Mouse (Mus musculus): Measurements from ENCODE around the gene Pawr. TPM values are rescaled to one million over a fixed set of nuclear protein-coding genes. Genes with fewer than 3 reads are reported as not detected.

Gene Pawr
- total and polyA plus RNA-seq, 2 experiments from 2014 or later, result 2.3 to 5.1 TPM

GRCm38 (mm10) chr10:108385480-108385955 is 53.6 kb downstream of the Pawr start:
- H3K36me3 ChIP-seq (ENCODE audit: insufficient read depth, low read length), result no peaks in the 10 kb centered on the region
- H3K27ac ChIP-seq (ENCODE audit: low read depth, low read length), result no peak overlapping the region
- no peaks in the 10 kb centered on the region for H3K4me1 ChIP-seq (ENCODE audit: insufficient read depth, low read length)
- no peak overlapping the region for H3K4me3 ChIP-seq (ENCODE audit: low read depth, low read length)
- ATAC-seq (ENCODE audit: low FRiP score) (no peak), DNase-seq (ENCODE audit: low spot score) (peak; percentile 5)
- no peak for TF ChIP-seq CTCF (IDR thresholded peaks at IDR 0.05)
- no peak overlapping the region for H3K4me2 ChIP-seq (ENCODE audit: low read depth, low read length, poor library complexity, severe bottlenecking)
- 44% methylated on average over 5 of the region's 5 CpGs for WGBS
- no peaks in the 10 kb centered on the region for H3K27me3 ChIP-seq (ENCODE audit: insufficient read depth, low read length)
- no peaks in the 10 kb centered on the region for H3K9me3 ChIP-seq (ENCODE audit: low read length)
- H3K9ac ChIP-seq (replicated peaks; ENCODE audit: low read length, poor library complexity, severe bottlenecking), result no peak overlapping the region

- Histone ChIP-seq H3K4me2 (ENCODE audit: low read depth, low read length, poor library complexity, severe bottlenecking) (no peak overlapping the region), H3K36me3 (ENCODE audit: insufficient read depth, low read length) (no peaks in the 10 kb centered on the region), H3K4me3 (ENCODE audit: low read depth, low read length) (no peak overlapping the region), H3K27me3 (ENCODE audit: insufficient read depth, low read length) (no peaks in the 10 kb centered on the region), H3K9me3 (ENCODE audit: low read length) (no peaks in the 10 kb centered on the region), H3K9ac (replicated peaks; ENCODE audit: low read length, poor library complexity, severe bottlenecking) (no peak overlapping the region), H3K27ac (ENCODE audit: low read depth, low read length) (no peak overlapping the region), H3K4me1 (ENCODE audit: insufficient read depth, low read length) (no peaks in the 10 kb centered on the region)
- no peak for TF ChIP-seq CTCF (IDR thresholded peaks at IDR 0.05)
- DNase-seq (ENCODE audit: low spot score), result no peak
- 76% methylated on average over 8 of the region's 8 CpGs for WGBS
- ATAC-seq (ENCODE audit: low FRiP score), result no peak
Measured at GRCm38 (mm10) chr10:108388410-108388915, 56.5 kb downstream of the Pawr start.

GRCm38 (mm10) chr10:108389178-108389926 is 57.4 kb downstream of the Pawr start:
- Histone ChIP-seq H3K4me3 (ENCODE audit: low read depth, low read length) (no peak overlapping the region), H3K9ac (replicated peaks; ENCODE audit: low read length, poor library complexity, severe bottlenecking) (no peak overlapping the region), H3K27me3 (ENCODE audit: insufficient read depth, low read length) (no peaks in the 10 kb centered on the region), H3K36me3 (ENCODE audit: insufficient read depth, low read length) (no peaks in the 10 kb centered on the region), H3K9me3 (ENCODE audit: low read length) (no peaks in the 10 kb centered on the region), H3K4me2 (ENCODE audit: low read depth, low read length, poor library complexity, severe bottlenecking) (no peak overlapping the region), H3K4me1 (ENCODE audit: insufficient read depth, low read length) (no peaks in the 10 kb centered on the region), H3K27ac (ENCODE audit: low read depth, low read length) (no peak overlapping the region)
- ATAC-seq (ENCODE audit: low FRiP score), result no peak
- 31% methylated on average over 5 of the region's 5 CpGs for WGBS
- DNase-seq (ENCODE audit: low spot score), result no peak
- TF ChIP-seq CTCF (IDR thresholded peaks at IDR 0.05), result no peak

GRCm38 (mm10) chr10:108389927-108390287 is 58.0 kb downstream of the Pawr start:
- Histone ChIP-seq H3K4me1 (ENCODE audit: insufficient read depth, low read length) (no peaks in the 10 kb centered on the region), H3K4me2 (ENCODE audit: low read depth, low read length, poor library complexity, severe bottlenecking) (no peak overlapping the region), H3K9me3 (ENCODE audit: low read length) (no peaks in the 10 kb centered on the region), H3K27ac (ENCODE audit: low read depth, low read length) (no peak overlapping the region), H3K36me3 (ENCODE audit: insufficient read depth, low read length) (no peaks in the 10 kb centered on the region), H3K4me3 (ENCODE audit: low read depth, low read length) (no peak overlapping the region), H3K9ac (replicated peaks; ENCODE audit: low read length, poor library complexity, severe bottlenecking) (no peak overlapping the region), H3K27me3 (ENCODE audit: insufficient read depth, low read length) (no peaks in the 10 kb centered on the region)
- no peak for ATAC-seq (ENCODE audit: low FRiP score)
- peak; percentile 27 for DNase-seq (ENCODE audit: low spot score)
- no peak for TF ChIP-seq CTCF (IDR thresholded peaks at IDR 0.05)
- 24% methylated on average over 4 of the region's 4 CpGs for WGBS

GRCm38 (mm10) chr10:108391370-108391902 is 59.5 kb downstream of the Pawr start:
- TF ChIP-seq CTCF (IDR thresholded peaks at IDR 0.05), result no peak
- ATAC-seq (ENCODE audit: low FRiP score) (no peak), DNase-seq (ENCODE audit: low spot score) (no peak)
- Histone ChIP-seq H3K4me2 (ENCODE audit: low read depth, low read length, poor library complexity, severe bottlenecking) (no peak overlapping the region), H3K27me3 (ENCODE audit: insufficient read depth, low read length) (no peaks in the 10 kb centered on the region), H3K27ac (ENCODE audit: low read depth, low read length) (no peak overlapping the region), H3K4me1 (ENCODE audit: insufficient read depth, low read length) (no peaks in the 10 kb centered on the region), H3K9ac (replicated peaks; ENCODE audit: low read length, poor library complexity, severe bottlenecking) (no peak overlapping the region), H3K4me3 (ENCODE audit: low read depth, low read length) (no peak overlapping the region), H3K9me3 (ENCODE audit: low read length) (no peaks in the 10 kb centered on the region), H3K36me3 (ENCODE audit: insufficient read depth, low read length) (no peaks in the 10 kb centered on the region)
- WGBS, result 90% methylated on average over 15 of the region's 15 CpGs

- no peak overlapping the region for H3K27ac ChIP-seq (ENCODE audit: low read depth, low read length)
- H3K36me3 ChIP-seq (ENCODE audit: insufficient read depth, low read length), result no peaks in the 10 kb centered on the region
- H3K4me1 ChIP-seq (ENCODE audit: insufficient read depth, low read length), result no peaks in the 10 kb centered on the region
- H3K4me2 ChIP-seq (ENCODE audit: low read depth, low read length, poor library complexity, severe bottlenecking), result no peak overlapping the region
- H3K27me3 ChIP-seq (ENCODE audit: insufficient read depth, low read length), result no peaks in the 10 kb centered on the region
- 98% methylated on average over 10 of the region's 10 CpGs for whole genome bisulfite sequencing
- H3K9me3 ChIP-seq (ENCODE audit: low read length), result no peaks in the 10 kb centered on the region
- no peak for ATAC-seq (ENCODE audit: low FRiP score)
- no peak overlapping the region for H3K4me3 ChIP-seq (ENCODE audit: low read depth, low read length)
- H3K9ac ChIP-seq (replicated peaks; ENCODE audit: low read length, poor library complexity, severe bottlenecking), result no peak overlapping the region
- no peak for TF ChIP-seq CTCF (IDR thresholded peaks at IDR 0.05)
- DNase-seq (ENCODE audit: low spot score), result no peak
Measured at GRCm38 (mm10) chr10:108392151-108392550, 60.2 kb downstream of the Pawr start.

Measured in midbrain, postnatal 0 days (tissue).